Mouse (Mus musculus) large intestine, adult 2 months (tissue): ENCODE data around the gene Pafah2. TPM values are rescaled to one million over a fixed set of nuclear protein-coding genes. Genes with fewer than 3 reads are reported as not detected.
A peak's percentile ranks its signal among the peaks of the same experiment; 100 is the strongest.

Experiments used
- DNase-seq: peaks from one replicate; pipeline ENCODE4 v3.0.0-alpha.2; 2012; ENCODE audit warnings: low read depth, low spot score
- WGBS: fragments of 180-500 bp; shearing (Covaris S2); methylation state at CpG from one replicate; pipeline ENCODE4 v1.1.7; 2018; 5-methylcytosine and 5-hydroxymethylcytosine counted together
- polyA plus RNA-seq: library from polyadenylated mRNA; depleted of rRNA; stranded (reverse); fragments of >200 nt; gene quantifications from 2 replicates; pipeline ENCODE4 v1.2.3, GENCODE M21; 2012; rRNA removed

The Pafah2 gene
- 32.1 and 41.9 TPM in 2 replicates for polyA plus RNA-seq

DNA sequence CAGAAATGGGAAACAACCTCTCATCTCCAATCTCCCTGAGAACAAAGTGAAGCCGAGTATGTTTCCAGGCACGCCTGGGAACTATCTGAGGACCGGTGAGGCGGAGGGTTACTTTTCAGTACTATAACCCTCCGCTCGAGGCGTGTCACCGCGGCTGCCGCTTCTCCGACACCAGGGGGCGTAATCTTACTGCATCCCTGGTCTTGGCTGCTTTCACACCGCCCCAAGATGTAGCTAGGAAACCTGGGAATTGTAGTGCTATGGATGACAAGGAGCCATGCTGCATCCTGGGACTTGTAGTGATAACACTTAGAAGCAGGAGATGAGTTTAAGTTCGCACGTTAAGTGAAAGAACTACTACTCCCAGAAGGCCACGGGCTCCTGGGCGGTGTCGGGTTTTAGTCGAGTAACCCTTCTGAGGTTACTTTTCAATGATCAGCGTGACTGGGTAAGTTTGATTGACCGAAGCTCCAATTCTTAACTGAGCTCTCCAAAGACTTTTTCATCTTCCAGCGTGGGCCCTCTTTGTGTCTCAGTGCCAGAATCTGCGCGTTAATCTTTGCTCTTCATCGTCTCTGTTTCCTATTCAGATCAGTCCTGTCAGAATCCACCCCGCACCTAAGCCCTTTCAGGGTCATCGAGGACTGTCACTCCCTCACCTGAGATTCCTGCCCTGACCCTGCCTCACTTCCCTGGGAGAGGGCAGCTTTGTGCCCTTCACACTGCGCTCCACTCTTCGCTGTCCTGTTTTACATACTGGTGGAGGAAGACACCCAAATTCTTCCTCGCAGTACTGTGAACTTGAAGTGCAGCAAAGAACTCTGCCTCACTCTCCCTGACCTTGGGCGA is at the start of gene Pafah2:
TSS of gene Pafah2 (plus strand) at position 344 of the 849 bp plus-strand sequence.
- under 1% methylated on average over 31 of the region's 31 CpGs for WGBS

GRCm38 (mm10) chr4:134348078-134348477 is 48.0 kb upstream of the Pafah2 start:
- peak; percentile 48 for DNase-seq
- WGBS: 35% methylated on average over 11 of the region's 11 CpGs

More for the DNA sequence above, at the start of gene Pafah2:
- DNase-seq: peak; percentile 94

- no peak for DNase-seq
- 41% methylated on average over 5 of the region's 5 CpGs for WGBS
Measured at GRCm38 (mm10) chr4:134348545-134348944, 47.6 kb upstream of the Pafah2 start.

DNA sequence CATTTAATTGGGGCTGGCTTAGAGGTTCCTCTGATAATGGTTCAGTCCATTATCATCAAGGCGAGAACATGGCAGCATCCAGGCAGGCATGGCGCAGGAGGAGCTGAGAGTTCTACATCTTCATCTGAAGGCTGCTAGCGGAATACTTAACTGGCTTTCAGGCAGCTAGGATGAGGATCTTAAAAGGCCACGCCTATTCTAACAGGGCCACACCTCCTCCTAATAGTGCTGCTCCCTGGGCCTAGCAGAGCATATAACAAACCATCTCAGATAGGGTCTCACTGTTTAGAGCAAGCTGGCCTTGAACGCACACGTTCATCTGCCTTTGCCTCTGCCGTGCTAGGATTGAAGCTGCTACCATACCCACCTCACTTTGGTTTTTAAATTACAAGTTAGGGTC is 46.3 kb upstream of the Pafah2 start:
- no peak for DNase-seq
- 87% methylated on average over 7 of the region's 7 CpGs for WGBS

DNA sequence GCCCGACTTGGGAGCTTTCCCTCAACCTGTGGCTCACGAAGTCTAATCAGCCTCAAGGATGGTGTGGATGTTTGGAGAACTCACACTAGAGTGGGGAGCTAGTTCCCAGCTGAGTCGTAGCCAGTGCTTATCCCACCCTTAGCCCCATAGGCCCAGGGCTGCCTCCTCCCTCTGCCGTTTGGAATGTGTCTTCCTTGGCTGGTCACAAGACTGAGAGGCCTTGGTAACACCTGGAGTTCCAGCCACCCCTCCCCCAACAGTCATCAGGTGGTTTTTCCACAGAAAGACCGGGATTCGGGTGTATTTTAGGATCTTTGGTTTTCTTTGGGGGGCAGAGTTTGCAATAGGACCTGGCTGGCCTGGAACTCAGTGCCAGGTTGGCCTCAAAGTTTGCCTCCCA is 45.5 kb upstream of the Pafah2 start:
- DNase-seq: no peak
- WGBS: 87% methylated on average over 6 of the region's 6 CpGs

DNA sequence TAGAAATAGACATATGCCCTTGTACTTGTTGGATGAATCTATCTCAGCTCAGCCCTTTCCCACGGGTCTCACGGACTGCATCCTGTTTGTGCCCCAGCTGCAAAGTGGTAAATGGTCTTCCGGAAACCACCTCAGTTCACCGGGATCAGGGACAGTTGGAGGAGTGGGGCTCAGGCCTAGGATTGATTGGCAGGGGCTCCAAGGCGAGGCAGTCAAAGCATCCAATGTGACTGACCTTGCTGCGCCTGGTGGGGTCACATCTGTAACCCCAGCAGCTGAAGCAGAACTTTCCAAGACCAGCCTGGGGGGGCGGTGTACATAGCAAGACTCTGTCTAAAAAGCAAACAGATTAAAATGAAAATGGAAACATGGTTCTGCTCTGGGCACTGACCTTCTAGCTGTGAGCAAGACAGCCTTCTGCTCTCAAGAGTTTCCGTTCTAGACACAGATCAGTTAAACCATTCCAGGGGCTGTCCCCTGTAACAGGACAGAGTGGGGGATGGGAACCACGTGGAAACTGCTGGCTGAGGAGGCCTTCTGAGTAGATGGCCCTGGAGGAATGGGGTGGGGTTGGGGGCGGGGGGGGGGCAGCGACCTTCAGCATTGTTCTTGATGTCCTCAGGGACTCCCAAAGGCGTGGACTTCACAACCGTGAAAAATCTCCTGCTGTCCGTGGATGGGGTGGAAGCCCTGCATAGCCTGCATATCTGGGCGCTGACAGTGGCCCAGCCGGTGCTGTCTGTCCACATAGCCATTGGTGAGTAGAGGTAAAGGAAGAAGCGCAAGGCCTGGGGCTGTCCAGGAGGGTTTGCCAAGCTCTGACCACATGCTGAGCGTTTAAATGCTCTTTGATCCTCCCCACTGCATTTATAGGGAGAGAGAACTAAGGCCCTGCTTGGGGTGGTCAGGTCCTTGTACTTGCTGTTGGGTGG is 44.5 kb upstream of the Pafah2 start:
- 57% methylated on average over 18 of the region's 18 CpGs for WGBS
- DNase-seq: no peak

GRCm38 (mm10) chr4:134352261-134352707 is 43.8 kb upstream of the Pafah2 start:
- 88% methylated on average over 12 of the region's 12 CpGs for WGBS
- DNase-seq: no peak

GRCm38 (mm10) chr4:134352929-134353328 is 43.2 kb upstream of the Pafah2 start:
- no peak for DNase-seq
- WGBS: 72% methylated on average over 7 of the region's 7 CpGs

GRCm38 (mm10) chr4:134353527-134354409 is 42.4 kb upstream of the Pafah2 start:
- 47% methylated on average over 5 of the region's 5 CpGs for WGBS
- no peak for DNase-seq

GRCm38 (mm10) chr4:134355841-134356452 is 40.2 kb upstream of the Pafah2 start:
- WGBS: 19% methylated on average over 16 of the region's 16 CpGs

GRCm38 (mm10) chr4:134356591-134357460 is 39.3 kb upstream of the Pafah2 start:
- 11% methylated on average over 22 of the region's 22 CpGs for WGBS
- DNase-seq: peak; percentile 75

More at GRCm38 (mm10) chr4:134355841-134356452, 40.2 kb upstream of the Pafah2 start:
- peak; percentile 56 for DNase-seq

DNA sequence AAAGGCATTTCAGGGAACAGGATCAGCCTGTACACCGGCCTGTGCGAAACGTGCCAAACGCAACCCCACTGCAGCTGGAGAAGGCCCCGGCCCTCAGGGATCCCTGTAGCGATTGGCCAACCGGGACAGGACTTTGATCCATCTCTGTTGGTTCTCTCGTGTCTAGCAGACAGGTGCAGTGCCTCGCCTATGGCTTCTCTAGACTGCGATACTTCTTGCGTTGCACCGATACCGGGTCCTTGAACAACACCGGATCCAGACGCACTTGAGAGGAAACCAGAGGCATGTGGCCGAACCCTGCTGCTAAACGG is 38.7 kb upstream of the Pafah2 start:
- 23% methylated on average over 17 of the region's 17 CpGs for WGBS
- no peak for DNase-seq

GRCm38 (mm10) chr4:134359649-134360048 is 36.5 kb upstream of the Pafah2 start:
- WGBS: 74% methylated on average over 6 of the region's 6 CpGs
- no peak for DNase-seq

DNA sequence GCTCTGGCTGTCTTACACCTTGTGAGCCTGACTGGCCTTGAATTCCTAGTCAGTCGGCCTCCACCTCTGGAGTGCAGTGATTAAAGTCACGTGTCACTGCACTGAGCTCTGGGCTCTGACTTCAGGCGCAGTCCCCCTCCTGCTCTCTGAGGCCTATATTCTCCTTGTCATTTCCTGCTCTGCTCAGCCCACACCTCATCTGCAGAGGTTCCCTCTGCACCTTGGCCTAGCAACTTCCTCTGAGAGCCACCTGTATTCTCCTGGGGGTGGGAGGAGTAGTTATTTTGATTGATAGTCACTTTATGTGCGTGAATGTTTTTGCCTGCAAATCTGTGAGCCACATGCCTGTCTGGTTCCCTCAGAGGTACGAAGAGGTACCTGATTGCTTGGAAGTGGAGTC is 34.9 kb upstream of the Pafah2 start:
- WGBS: 25% methylated on average over 5 of the region's 5 CpGs
- no peak for DNase-seq

DNA sequence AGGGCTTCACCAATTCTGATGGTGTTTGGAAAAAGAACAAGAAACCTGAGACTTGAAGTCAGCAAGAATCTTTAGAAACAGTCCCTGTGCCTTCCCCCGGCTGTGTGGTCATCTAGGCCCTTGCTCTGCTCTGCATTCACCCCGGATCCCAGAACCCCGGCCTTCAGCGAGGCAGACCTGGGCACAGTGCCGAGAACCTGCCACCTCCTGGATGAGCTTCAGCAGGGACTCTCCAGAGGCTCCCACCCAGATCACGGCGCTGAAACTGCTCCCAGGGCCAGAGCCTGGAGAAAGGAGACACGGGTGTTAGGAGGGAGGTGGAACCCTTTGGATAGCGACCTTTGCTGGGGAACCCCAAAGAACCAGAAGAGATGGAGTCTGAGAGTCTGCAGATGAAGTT is 34.0 kb upstream of the Pafah2 start:
- WGBS: 72% methylated on average over 9 of the region's 9 CpGs

DNA sequence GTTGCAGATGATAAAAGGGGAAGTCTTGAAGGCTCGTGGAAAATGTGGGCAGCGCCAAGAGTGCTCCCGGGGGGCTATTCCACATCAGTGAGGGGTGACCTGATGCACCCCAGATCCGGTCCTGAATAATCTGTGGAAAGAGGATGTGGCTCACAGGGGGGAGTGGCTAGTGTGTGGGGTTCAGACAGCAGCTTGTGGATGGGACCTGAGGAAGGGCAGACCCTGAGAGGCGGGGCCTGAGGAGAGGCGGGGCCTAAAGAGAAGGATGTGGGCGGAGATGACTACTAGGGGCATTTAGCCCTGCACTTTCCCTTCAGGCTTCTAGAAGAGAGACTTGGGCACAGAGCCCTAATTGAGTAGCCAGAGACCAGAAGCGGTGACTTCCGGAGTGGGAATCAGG is 33.5 kb upstream of the Pafah2 start:
- 50% methylated on average over 9 of the region's 9 CpGs for WGBS
- no peak for DNase-seq

More for the DNA sequence above, 34.0 kb upstream of the Pafah2 start:
- no peak for DNase-seq

- DNase-seq: no peak
- WGBS: 59% methylated on average over 5 of the region's 5 CpGs
Measured at GRCm38 (mm10) chr4:134365280-134365679, 30.8 kb upstream of the Pafah2 start.

DNA sequence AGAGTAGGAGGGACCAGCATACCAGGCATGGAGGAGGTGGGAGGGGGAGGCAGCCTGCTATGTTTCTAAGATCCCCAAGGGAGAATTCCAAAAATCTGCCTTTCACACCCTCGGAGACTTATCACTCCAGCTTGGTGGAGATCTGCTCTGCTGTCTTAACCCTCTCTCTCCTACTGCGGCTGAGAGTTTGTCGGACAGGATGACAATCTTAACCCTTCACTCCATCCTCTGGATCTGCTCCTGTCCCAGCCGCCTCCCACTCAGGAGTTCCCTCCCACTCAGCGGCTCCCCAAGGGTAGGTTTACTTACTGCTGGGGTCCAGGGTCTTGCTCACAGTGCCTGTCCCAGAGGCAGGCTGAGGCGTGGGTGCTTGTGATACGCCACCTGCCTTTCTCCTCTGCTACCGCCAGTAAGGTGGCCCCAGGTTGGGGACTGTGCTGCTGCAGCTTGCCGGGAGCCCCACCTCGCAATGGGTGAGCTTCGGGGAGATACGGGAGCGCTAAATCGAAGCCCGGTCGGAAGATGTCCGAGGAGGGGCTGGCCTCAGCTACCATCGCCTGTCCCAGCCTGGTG is 25.4 kb upstream of the Pafah2 start:
- no peak for DNase-seq
- 4% methylated on average over 18 of the region's 18 CpGs for WGBS
